Mouse (Mus musculus): ENCODE results near the gene Mcur1.

The Mcur1 gene

DNA sequence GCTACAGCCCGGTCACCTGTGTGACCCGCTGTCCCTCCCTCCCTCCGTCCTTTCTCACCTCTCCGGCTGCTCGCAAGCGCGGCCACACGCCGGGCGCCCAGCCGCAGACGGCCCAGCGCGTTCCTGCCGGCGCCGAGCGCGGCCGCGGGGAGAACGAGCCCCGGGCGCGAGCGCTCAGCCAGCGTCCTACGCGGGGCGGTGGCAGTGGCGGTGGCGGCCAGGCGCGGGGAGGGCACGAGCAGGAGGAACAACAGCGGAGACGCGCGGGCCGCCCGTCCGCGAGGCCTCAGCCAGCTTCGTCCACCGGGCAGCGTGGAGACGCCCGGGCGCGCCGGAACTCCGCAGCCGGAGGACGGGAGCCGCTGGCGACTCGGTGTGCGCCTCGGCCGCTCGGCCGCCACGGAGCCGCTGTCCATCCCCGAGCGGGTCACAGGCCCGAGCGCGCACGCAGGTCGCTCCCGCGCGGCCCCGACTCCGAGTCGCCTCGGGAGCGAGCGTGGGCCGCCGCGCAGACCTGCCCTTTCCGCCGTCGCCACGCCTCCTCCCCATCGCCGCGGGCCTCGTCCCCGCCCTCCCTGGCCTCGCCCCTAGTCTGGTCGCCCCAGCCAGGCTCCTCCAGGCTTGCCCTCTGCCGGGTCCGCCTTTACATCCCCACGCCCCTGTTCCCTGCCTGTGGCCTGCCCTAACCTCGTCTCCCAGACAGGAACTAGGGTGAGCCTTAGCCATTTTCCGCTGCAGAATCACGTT, at the start of gene Mcur1:
Gene Mcur1 (minus strand): TSS at position 481 of the 747 bp plus-strand sequence.
- peak; percentile 87 to 89 for DNase-seq (ENCODE audit: low read depth in 1 of 2, low spot score in 2 of 2)

DNA sequence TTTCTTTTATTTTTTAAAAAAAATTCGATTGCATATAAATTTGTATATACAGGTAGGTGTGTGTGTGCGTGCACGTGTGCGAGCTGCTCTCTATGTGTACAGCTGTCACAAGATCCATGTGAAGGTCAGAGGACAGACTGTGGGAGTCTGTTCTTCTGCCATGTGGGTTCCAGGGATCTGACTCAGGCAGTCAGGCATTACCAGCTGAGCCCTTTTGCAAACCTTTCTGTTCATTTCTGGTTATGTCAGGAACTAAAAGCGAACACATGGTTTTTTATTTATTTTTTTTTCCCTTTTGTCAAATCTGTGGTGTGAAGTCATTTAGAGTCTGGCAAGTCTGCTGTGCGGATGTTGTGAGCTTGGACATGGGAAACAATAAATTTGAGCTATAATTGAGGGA, 48.9 kb upstream of the Mcur1 start:
- DNase-seq (ENCODE audit: low read depth in 1 of 2, low spot score in 2 of 2), result no peak

DNA sequence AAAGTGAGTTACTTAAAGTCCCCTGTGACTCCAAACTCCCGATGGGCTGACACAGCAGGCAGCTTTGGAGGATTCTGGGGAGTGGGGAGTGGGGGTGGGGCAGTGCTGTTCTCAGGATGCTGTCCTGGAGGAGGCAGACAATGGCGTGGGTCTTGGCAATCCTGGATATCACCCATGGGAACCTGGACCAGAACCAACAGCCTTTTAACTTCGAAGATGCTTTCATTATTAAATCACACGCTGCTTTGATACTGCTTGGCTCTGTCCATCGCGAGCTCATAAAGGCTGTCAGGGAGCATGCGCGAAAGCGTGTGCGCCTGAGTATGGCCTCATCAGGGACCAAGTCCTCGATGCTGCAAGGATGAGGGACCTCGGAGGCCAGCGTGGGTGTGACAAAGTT, 43.1 kb upstream of the Mcur1 start:
- DNase-seq (ENCODE audit: low read depth in 1 of 2, low spot score in 2 of 2), result no peak

DNA sequence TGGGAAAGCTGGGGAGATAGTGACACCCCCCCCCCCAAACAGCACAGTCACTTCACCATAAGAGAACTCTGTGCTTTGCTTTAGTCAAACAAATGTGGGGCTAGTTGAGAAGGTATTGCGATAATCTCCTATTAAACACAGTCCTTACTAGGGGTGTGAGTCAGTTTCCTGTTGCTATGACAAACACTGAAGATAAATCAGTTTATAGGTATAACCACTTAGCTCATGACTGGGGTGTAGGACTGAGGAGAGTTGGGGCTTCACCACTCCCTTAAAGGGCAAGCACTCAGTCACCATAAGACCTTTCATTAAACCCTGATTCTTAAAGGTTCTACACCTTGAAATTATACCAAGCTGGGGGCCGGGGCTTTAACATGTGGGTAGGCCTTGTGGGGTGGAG, 42.4 kb upstream of the Mcur1 start:
- DNase-seq (ENCODE audit: low read depth in 1 of 2, low spot score in 2 of 2), result no peak

DNA sequence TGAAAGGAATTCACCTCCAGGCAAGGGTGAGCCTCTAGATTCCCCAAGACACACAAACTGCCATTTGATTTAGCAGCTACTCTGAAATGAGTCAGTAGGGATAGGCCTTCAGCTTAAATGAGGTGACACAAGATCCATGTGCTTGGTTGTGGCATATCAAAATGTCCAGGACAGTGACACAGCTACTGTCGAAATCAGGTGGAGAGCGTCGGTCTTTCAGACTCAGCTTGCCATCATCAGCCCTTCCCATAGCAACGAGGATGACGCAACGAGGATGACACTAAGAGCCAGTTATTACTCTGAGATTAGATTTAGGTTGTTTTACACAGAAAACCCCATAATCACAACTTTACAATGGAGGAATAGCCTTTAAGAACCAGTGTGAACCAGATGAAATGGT, 41.0 kb upstream of the Mcur1 start:
- DNase-seq (ENCODE audit: low read depth in 1 of 2, low spot score in 2 of 2), result no peak

DNA sequence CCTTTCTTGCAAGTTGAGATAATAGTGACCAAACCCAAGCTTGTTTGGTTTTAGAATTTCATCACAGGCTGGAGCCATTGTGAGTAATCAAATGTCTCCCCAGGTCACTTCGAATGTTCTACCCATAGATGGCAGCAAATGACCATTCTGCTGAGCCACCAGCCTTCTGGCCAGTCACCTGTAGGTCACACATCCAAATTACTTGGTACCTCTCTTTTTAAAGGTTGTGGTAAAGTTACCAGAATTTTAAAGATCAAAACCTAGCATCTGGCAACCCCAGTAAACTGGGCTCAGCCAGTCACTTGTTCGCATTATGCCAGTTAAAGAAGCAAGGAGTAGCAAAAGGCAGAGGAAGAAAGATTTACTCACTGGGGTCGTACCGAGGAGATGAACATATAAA, 35.9 kb upstream of the Mcur1 start:
- no peak for DNase-seq (ENCODE audit: low read depth in 1 of 2, low spot score in 2 of 2)

DNA sequence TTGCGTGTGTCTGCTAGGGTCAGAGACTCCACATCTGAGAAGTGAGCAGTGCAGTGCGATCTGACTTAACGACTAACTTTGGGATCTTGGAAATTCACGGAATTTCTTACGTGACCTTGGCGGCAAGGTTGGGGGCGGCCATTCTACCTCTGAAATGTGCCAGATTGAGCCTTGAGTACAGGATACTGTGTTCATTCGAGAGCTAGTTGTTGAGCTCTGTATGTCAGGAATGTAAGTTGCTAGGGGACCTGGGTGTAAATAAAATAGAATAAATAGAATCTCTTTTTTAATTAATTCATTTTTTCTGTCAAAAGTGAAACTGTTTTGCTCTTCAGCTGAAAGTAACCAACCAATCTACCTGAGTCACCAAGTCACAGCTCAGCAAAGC, 32.7 kb upstream of the Mcur1 start:
- DNase-seq (ENCODE audit: low read depth in 1 of 2, low spot score in 2 of 2), result no peak

DNA sequence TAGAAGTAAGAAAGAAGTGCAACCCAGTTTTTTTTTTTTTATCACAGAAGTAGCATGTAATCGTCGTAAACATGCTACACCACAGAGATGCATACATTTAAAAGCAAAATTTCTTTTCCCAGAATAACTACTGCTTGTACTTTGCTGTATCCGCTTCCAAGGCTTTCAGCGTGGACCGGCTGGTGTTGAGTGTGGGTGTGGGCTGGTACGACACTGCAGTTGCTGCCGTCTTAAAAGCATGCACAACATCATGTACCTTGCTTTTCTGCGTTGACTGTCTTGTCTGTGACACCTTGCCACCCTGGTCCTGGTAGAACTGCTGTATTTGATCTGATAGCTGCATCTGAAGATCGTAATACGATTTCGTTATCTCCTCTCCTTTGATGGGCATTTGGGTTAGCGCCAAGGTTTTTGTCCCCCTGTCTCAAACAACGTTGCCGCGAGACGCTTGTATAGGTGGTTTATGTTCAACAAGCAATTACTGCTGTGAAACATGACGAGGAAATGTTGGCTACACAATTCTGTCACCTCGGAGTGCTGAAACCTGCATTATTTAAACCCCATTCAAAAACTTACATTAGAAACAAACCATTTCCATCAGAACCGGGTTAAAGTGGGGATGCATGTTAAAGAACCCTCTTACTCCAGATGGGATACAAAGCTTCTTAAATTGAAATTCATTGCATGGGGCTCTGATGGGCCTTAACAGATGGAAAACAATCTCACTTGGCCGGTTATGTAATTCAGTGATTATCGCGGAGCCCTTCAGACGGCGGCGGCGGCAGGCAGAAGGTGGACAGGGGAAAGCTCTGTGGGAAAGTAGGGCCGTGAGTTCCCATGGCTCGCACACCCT, 32.1 kb upstream of the Mcur1 start:
- no peak for DNase-seq (ENCODE audit: low read depth in 1 of 2, low spot score in 2 of 2)

DNA sequence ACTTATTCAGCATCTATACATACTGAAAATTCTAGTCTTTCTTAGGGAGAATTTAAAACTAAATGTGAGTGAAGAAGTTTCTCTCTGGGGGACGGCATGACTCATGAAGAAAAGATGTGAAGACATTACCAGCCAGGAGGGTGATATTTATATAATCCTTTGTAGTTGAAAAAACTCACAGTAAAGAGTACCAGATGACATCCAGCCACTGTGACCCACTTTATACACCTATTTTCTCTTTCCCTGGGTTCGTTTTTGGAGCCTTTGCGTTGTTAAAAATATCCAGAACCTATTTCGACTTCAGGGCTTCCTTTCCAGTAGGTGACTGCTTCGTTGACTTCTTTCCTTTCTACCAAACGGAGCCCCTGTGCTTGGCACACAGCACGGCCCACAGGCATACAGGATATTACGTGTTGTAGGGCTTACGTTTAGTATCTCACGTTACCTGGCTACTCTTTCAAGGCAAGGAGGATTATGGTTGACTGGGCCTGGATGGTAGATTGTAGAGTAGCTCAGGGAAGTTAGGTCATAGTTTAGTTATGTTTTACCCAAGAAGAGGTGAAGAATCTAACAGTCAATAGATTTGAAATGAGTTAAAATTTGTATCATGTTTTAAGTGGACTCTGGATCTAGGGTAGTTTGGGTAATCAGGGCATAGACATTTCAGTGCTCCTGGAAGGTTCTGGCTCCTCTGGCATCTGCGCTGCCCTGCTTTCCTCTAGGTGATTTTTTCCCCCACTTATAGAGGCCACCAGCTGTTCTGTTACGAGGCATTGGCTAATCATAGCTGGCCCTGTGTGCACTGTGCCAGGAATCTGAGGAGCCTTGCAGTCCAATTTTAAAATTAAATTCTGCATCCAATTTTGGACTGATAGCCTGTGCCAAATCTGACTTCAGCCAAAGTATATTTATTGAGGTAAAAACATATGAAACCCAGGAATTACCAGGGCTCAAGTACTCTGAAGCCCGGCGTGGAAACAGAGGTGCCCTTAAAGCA, 28.2 kb upstream of the Mcur1 start:
- no peak for DNase-seq (ENCODE audit: low read depth in 1 of 2, low spot score in 2 of 2)

DNA sequence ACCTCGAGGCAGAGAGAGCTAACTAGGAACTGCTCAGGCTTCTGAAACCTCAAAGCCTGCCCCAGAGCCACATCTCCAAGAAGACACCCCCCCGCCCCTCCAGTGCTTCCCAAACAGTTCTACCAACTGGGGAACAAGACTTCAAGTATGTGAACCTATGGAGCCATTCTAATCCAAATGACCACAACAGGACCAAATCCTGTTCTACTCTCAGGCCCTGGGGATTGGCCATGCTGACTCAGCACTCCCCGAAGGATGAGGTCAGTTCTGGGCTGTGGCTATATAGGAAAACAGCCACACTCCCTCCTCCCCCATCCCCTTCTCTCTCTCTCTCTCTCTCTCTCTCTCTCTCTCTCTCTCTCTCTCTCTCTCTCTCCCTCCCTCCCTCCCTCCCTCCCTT, 27.0 kb upstream of the Mcur1 start:
- no peak for DNase-seq (ENCODE audit: low read depth in 1 of 2, low spot score in 2 of 2)

DNA sequence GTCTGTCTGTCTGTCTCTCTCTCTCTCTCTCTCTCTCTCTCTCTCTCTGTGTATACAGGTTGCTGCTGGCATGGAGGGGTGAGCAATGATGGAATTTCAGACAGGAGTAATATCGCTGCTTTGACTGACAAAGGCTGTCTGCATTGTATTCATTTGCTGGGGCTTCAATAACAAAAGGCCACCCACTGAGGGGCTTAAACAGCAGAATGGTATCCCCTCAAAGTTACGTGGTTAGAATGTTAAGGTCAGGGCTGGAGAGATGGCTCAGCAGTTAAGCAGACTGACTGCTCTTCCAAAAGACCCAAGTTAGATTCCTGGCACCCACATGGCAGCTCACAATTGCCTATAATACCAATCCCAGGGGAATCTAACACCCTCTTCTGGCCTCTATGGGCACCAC, 25.3 kb upstream of the Mcur1 start:
- no peak for DNase-seq (ENCODE audit: low read depth in 1 of 2, low spot score in 2 of 2)

DNA sequence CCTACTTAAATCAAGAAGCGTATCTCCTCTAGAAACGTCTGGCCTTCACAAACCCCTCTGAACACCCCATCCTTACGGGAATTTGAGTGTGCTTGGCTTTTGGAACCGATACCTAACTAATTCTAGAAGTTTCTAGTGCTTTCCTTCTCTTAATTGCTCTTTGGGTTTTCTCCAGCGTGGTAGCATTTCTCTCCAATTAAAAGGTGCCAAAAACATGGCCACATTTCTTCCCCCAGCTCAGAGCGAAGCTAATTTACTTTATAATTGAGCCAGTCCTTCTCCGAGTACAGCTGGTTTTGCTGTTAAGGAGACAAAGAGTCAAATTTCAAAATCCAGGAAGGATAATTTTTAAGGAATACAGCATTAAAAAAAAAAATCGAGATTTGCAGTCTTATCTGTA, 23.5 kb upstream of the Mcur1 start:
- no peak for DNase-seq (ENCODE audit: low read depth in 1 of 2, low spot score in 2 of 2)

DNA sequence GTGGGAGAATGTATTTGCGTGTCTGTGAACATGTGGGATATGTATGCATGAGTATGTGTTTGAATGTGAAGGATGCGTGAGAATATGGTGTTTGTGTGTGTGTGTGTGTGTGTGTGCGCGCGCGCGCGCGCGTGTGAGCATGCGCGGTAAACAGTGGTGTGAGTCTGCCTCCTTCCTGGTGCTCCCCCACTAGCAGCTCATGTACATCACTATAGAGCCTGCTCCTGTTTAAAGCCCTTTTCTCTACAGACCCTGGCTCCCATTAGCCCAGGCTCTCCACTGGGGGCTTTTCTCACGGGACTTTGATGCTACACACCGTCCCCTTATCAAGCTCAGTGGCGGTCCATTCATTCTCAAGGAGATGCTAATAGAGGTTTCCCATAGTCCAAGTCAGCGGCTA, 23.0 kb upstream of the Mcur1 start:
- no peak for DNase-seq (ENCODE audit: low read depth in 1 of 2, low spot score in 2 of 2)

DNA sequence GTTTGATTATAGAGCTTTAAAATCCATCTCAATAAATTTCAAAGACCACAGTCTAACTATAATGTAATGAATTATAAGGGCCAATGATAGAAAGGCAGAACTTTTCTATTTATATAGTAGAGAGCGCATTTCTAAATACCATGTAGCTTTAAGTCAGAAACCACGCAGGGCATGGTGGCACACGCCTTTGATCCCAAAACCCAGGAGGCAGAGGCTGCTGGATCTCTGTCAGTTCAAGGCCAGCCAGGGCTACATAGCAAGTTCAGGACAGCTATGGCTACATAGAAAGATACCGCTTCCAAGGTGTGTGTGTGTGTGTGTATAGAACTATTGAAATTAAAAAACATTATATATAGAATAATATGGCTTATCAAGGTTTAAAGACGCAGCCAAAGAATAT, 20.7 kb upstream of the Mcur1 start:
- no peak for DNase-seq (ENCODE audit: low read depth in 1 of 2, low spot score in 2 of 2)

DNA sequence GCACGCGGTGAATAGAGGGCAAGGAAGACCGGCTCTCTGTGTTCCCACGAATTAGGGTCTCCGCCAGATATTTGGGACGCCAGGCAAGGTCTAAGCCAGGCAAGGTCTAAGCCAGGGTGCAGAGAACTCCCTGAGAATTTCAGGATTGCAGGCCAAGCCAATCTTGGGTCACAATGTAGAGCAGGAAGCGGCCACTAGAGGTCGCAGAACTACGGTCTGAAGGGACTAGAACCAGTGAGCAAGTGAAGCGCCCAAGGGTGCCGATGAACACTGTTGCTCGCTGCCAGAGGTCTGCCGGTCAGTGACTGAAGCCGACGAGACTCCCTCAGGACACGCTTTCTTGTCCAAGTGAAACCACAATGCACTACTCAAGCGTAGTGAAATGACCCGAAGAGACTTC, 19.7 kb upstream of the Mcur1 start:
- no peak for DNase-seq (ENCODE audit: low read depth in 1 of 2, low spot score in 2 of 2)

DNA sequence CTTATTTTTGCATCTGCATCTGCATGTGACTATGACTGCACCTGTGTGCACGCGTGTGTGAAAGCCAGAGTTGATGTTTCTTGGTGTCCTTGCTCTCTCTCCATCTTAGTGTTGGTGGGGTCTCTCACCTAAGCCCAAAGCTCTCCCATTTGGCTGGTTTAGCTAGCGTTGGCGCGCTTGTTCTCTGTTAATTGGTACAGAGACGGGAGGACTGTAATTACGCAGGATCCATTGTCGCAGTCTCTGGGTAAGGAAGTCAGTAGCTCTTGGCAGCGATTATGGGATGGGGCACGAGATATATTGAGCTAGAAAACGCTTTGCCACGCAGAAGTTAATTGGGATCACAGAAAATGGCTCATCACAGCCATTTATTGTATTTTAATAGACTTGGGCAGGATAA, 17.8 kb upstream of the Mcur1 start:
- DNase-seq (ENCODE audit: low read depth in 1 of 2, low spot score in 2 of 2), result no peak

DNA sequence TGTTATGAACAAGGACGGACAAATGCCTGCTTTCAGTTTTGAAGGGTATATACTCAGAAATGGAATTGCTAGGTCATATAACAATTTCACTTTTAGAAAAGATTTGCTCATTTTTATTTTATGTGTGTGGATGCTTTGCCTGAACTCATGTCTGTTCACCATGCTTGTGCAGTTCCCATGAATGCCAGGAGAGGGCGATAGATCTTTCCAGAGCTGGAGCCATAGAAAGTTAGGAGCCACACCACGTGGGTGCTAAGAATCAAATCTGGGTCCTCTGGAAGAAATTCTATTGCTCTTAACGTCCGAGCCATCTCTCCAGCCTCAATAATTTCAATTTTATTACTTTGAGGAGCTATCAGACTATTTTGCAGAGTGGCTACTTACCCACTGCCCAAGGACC, 17.3 kb upstream of the Mcur1 start:
- DNase-seq (ENCODE audit: low read depth in 1 of 2, low spot score in 2 of 2), result no peak

DNA sequence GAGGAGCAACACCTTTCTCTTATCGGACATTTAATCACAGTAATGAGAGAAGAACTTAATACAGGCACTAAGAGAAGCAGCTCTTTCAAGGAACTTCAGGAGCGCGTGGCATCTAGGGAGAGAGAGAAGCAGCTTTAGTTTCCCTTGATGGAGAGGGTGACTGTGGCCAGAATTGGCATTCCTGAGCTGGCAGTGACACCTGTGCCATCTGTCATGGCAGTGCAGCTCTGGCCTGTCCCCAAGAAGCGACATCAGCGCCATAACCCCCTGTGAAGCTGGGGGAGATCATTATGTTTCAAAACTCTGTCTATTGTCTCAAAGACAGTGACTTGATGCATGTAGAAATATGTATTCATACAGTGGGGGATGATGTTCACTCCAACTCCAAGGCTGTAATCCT, 15.4 kb upstream of the Mcur1 start:
- no peak for DNase-seq (ENCODE audit: low read depth in 1 of 2, low spot score in 2 of 2)

DNA sequence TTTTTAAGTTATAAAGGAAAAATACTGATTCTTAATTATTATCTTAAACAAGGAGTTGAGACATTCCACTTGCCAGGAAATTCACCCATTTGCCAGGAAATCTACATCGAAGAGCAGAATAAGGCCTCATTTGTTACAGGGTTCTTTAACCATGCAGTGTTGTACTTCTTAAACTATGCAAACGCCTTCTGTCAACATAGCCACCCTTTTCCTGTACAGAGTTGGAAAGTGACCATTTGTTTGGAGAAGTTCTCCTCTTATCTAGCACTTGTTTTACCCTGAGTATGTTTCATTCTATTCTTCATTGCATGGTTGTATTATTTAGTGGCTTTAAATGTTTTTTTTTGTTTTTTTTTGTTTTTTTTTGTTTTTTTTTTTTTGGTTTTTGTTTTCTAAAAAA, 14.0 kb upstream of the Mcur1 start:
- no peak for DNase-seq (ENCODE audit: low read depth in 1 of 2, low spot score in 2 of 2)

DNA sequence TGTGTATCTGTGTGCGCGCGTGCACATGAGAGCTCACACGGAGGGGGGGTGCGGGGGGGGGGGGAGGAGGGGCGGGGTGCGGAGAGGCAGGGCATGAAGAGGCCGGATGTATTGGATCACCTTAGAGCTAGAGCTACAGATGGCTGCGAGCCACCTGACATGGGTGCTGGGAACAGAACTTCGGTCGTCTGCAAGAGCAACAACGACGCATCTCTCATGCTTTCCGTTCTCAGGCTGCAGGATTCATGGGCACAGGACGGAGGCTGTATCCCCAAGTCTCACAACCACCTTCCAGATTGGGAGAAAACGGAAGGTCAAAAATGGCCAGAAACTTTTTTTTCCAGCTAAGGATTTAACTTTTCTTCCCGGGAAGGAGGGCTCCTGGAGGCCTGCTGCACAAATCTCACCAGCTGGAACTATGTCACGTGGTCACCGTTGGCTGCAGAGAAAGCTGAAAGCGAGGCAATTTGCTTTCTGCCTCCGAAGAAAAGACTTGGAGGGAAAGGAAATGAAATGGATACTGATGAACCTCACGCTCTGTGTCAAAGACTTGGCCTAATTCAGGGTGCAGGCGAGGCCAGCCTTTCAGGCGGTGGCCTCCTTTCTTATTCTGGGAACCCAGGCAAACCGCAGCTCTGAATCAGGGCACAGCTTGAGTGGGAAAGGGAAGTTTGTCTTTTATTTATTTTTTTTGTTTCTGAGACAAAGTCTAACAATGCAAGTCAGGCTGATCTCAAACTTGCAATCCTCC, 7.3 kb upstream of the Mcur1 start:
- no peak for DNase-seq (ENCODE audit: low read depth in 1 of 2, low spot score in 2 of 2)

DNA sequence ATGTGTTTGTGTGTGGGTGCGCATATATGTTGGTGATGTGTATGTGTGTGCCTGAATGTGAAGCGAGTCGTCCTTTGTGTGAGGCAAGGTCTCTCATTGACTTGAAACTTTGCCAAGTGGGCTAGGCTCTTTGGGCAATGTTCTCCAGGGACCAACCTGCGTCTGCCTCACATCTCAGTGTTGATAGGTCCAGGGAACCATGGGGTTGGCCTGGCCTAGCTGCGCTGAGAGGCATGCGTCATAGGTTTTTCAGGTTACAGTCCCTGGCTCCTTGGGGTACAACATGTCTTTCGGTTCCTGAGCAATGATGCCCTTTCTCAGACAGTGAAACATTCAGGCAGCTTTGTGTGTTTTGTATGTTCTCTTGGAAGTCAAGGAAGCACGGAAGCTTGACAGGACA, 6.2 kb upstream of the Mcur1 start:
- DNase-seq (ENCODE audit: low read depth in 1 of 2, low spot score in 2 of 2), result no peak

Measured in monocyte, adult 2 months (primary cell).